Mouse (Mus musculus) ES-Bruce4 (cell line): Measurements from ENCODE around the gene Peak1.

Source experiments
- CTCF ChIP-seq: IDR thresholded peaks from one replicate; pipeline ENCODE4 v1.8.1; 2011; ENCODE audit warnings: low read depth, low read length
- EP300 ChIP-seq: IDR thresholded peaks from 2 replicates; pipeline ENCODE4 v1.6.1; 2011; ENCODE audit warnings: low read depth, low read length; ENCODE audit not compliant: insufficient read depth
- POLR2A ChIP-seq: IDR thresholded peaks from one replicate; pipeline ENCODE4 v1.8.1; 2011; ENCODE audit warnings: low read length; ENCODE audit not compliant: insufficient read depth

DNA sequence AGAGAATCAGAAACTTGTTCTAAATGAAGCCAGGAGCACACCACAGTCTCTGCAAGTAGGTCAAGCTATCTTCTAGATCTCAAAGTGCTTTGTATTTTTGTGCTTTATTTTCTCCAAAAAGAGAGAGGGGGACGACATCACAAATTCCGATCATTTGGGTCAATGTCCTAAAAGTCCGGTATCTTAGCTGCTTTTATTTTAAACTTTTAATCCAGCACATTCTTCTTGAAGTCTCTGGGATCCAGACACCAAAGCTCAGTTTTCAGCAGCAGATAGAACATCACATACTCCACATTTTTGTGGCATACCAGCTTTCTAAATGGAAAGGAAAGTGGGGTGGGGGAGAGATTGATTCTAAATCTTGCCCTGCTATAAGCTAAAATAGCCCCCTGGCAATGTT is 183.3 kb downstream of the Peak1 start:
- TF ChIP-seq CTCF = no peak
- no peak for TF ChIP-seq EP300
- no peak for TF ChIP-seq POLR2A
